Mouse (Mus musculus) erythroblast, embryonic 14.5 days (primary cell): ENCODE results near the gene Gm8127.
"Not testable (repeated sequence)": the region's sequence is repeated elsewhere in the genome, so short reads cannot be mapped to it uniquely, and the experiment has no call there.

Source experiments
- GATA1 ChIP-seq: IDR thresholded peaks from 2 replicates; pipeline ENCODE4 v1.6.1; 2012; ENCODE audit warnings: low read length, inconsistent platforms, mixed read lengths
- TAL1 ChIP-seq: IDR thresholded peaks from 3 replicates; pipeline ENCODE4 v1.6.1; 2012; ENCODE audit warnings: low read length, inconsistent platforms, mixed read lengths

GRCm38 (mm10) chr14:43268521-43269084 is 25.0 kb downstream of the Gm8127 start:
- TF ChIP-seq TAL1, GATA1: not testable (repeated sequence)
